Mouse (Mus musculus) gastrocnemius, postnatal 14 days (tissue): ENCODE measurements around the gene Parpbp. TPM values are rescaled to one million over a fixed set of nuclear protein-coding genes. Genes with fewer than 3 reads are reported as not detected.
A peak's percentile ranks its signal among the peaks of the same experiment; 100 is the strongest.

Experiments
- DNase-seq: peaks from one replicate; pipeline ENCODE4 v3.0.0; 2021; ENCODE audit warnings: mixed read lengths
- intact Hi-C: fragments of 180-260 bp; cut with DNase I; formaldehyde crosslinking; loops from one replicate; pipeline ENCODE4 v1.15.1; 2025; ENCODE audit warnings: low total_unique reads
- long read RNA-seq, 2 experiments: library from polyadenylated mRNA; stranded (forward); transcript quantifications; one replicate each; pipeline ENCODE4 v2.0.0; 2021
- total RNA-seq, 2 experiments: library from RNA; stranded (reverse); gene quantifications; 2 replicates each; pipeline ENCODE4 v1.2.3; 2021

The Parpbp gene
- total RNA-seq: under 1 TPM; 0.74 to 0.91 TPM
- long read RNA-seq, experiment 1: 0 reads
- long read RNA-seq, experiment 2: 0 reads

GRCm38 (mm10) chr10:88146707-88147477 is at the start of gene Parpbp, which contains the start of gene Nup37:
Gene Parpbp (minus strand): TSS chr10:88146941.
Gene Nup37 (plus strand): TSS chr10:88146992.
- DNase-seq: peak; percentile 85
- intact Hi-C loops: no loop called here

- intact Hi-C loops: no loop called here
- DNase-seq: no peak
These were observed 20.8 kb upstream of the Parpbp start for GRCm38 (mm10) chr10:88167438-88168077.

- intact Hi-C loops: no loop called here
- DNase-seq: no peak
These were observed 19.4 kb upstream of the Parpbp start for GRCm38 (mm10) chr10:88166158-88166557.

GRCm38 (mm10) chr10:88162676-88163075 is 15.9 kb upstream of the Parpbp start:
- intact Hi-C loops: no loop called here
- DNase-seq: no peak

- DNase-seq: no peak
- intact Hi-C loops: no loop called here
These were observed 15.4 kb upstream of the Parpbp start for GRCm38 (mm10) chr10:88162096-88162495.

GRCm38 (mm10) chr10:88151658-88152057 is 4.9 kb upstream of the Parpbp start:
- DNase-seq: no peak
- intact Hi-C loops: no loop called here

GRCm38 (mm10) chr10:88150381-88150780 is 3.6 kb upstream of the Parpbp start:
- no peak for DNase-seq
- intact Hi-C loops: no loop called here

GRCm38 (mm10) chr10:88146187-88146586 is 554 bp downstream of the Parpbp start:
- no peak for DNase-seq
- intact Hi-C loops: no loop called here

GRCm38 (mm10) chr10:88135630-88136029 is 11.1 kb downstream of the Parpbp start:
- intact Hi-C loops: no loop called here
- DNase-seq: no peak

GRCm38 (mm10) chr10:88119721-88120120 is 27.0 kb downstream of the Parpbp start:
- intact Hi-C loops: no loop called here
- no peak for DNase-seq

GRCm38 (mm10) chr10:88113290-88113689 is 33.5 kb downstream of the Parpbp start:
- intact Hi-C loops: no loop called here

GRCm38 (mm10) chr10:88106169-88106568 is 40.6 kb downstream of the Parpbp start:
- DNase-seq: no peak
- intact Hi-C loops: no loop called here

More at GRCm38 (mm10) chr10:88113290-88113689, 33.5 kb downstream of the Parpbp start:
- DNase-seq: no peak

- intact Hi-C loops: no loop called here
- DNase-seq: no peak
These were observed 56.0 kb downstream of the Parpbp start, which contains the start of gene Pmch for GRCm38 (mm10) chr10:88090772-88091171. Gene Pmch (plus strand): TSS chr10:88091072.

GRCm38 (mm10) chr10:88067377-88067776 is 79.4 kb downstream of the Parpbp start:
- DNase-seq: no peak
- intact Hi-C loops: no loop called here

- intact Hi-C loops: no loop called here
- no peak for DNase-seq
These were observed 81.9 kb downstream of the Parpbp start for GRCm38 (mm10) chr10:88064872-88065271.

GRCm38 (mm10) chr10:88063436-88063835 is 83.3 kb downstream of the Parpbp start:
- intact Hi-C loops: no loop called here
- no peak for DNase-seq

- intact Hi-C loops: no loop called here
- DNase-seq: peak; percentile 25
These were observed 89.6 kb downstream of the Parpbp start for GRCm38 (mm10) chr10:88056950-88057649.

GRCm38 (mm10) chr10:88054233-88054985 is 92.3 kb downstream of the Parpbp start:
- DNase-seq: no peak

GRCm38 (mm10) chr10:88046098-88046771 is 100.5 kb downstream of the Parpbp start:
- peak; percentile 34 for DNase-seq
- intact Hi-C loops: no loop called here

More at GRCm38 (mm10) chr10:88054233-88054985, 92.3 kb downstream of the Parpbp start:
- intact Hi-C loops: no loop called here
